10 mouse cellular contexts compared by ENCODE assay signal in the genomic region with DNA sequence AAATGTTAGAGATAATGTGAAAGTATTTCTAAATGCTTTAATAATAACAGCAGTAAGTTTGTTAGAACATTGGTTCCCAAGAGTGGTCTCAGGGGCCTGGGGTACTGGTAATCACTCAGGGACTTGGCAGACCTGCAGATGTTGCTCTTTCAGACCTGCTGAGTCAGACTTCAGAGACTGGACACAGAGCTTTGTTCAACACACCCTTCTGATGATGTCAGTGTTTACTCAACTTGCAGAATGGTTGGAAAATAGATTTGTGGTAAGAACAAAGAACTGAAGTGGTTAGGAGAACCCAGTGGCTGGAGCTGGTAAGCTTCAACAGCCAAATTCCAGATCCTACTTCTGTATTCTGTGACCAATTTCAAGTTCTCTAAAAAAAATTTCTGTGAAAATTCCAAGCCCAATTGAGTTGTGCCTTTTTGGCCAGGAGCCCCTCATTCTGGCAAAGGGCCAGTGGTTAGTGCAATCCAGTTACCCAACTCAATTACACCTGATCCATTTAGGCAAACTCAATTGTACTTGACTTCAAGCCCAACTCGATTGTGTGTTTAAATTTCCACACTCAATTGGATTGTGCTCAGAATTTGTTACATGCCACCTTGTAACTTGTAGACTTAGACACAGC.
DNase-seq lines count a peak whose midpoint lies in the region; TF ChIP-seq lines count a peak whose summit lies in the region.
"Had no signal": no experiment of that assay in that cellular context is flagged by ENCODE, and none has a peak within 500 bp of the region (broad histone marks: within the 10 kb centered on the region; RNA-seq: fewer than 3 reads in every experiment).

No protein-coding gene starts in this region.

- intact Hi-C loops in gastrocnemius, postnatal 36 days (cut with DNase I), result no loop called here

- peaks cover 10% of the 10 kb centered on the region for H3K4me1 ChIP-seq in bone marrow macrophage, adult 2 months (ENCODE audit: control insufficient read depth, insufficient read depth, low read length)
- H3K4me1 ChIP-seq: neural tube, embryonic 13.5 days had no signal

- TF ChIP-seq POLR2A in bone marrow macrophage, adult 2 months (IDR thresholded peaks at IDR 0.05; ENCODE audit: borderline replicate concordance, low read depth, low read length), result no peak

- TF ChIP-seq CTCF in bone marrow macrophage, adult 2 months (IDR thresholded peaks at IDR 0.05; ENCODE audit: low read depth, low read length), result no peak

- H3K27ac ChIP-seq in bone marrow macrophage, adult 2 months (ENCODE audit: insufficient read depth, low read depth, low read length), result peak overlapping the region; percentile 47
- H3K27ac ChIP-seq: neural tube, embryonic 13.5 days had no signal

- no peak overlapping the region for H3K4me3 ChIP-seq in bone marrow macrophage, adult 2 months (ENCODE audit: insufficient read depth, low read length)
- H3K4me3 ChIP-seq: neural tube, embryonic 13.5 days had no signal

- peak; percentile 2 to 36 for DNase-seq in kidney, postnatal 25 days
- no peak for DNase-seq in kidney, postnatal 4 days
- peak; percentile 8 to 15 for DNase-seq in gastrocnemius, postnatal 36 days
- DNase-seq in lung, postnatal 4 days, result peak; percentile 34 to 56
- no peak for DNase-seq in testis, postnatal 10 days (ENCODE audit: low spot score)
- no peak for DNase-seq in T-cell, adult 2 months (ENCODE audit: low spot score)
- no peak for DNase-seq in right cerebral cortex, postnatal 25 days
- DNase-seq: kidney, adult 8-10 months had no signal

Comparison
In these comparisons a context has a peak if more than half of its experiments do, and no peak if none do; other contexts are left out.
1. DNase-seq: peak in kidney, postnatal 25 days (2 of 2), gastrocnemius, postnatal 36 days (2 of 2) and lung, postnatal 4 days (2 of 2); none in kidney, postnatal 4 days (0 of 2), testis, postnatal 10 days (single experiment), T-cell, adult 2 months (single experiment) and right cerebral cortex, postnatal 25 days (single experiment).